Mouse (Mus musculus) liver, embryonic 15.5 days (tissue): ENCODE measurements around the gene Ttc39b. TPM values are rescaled to one million over a fixed set of nuclear protein-coding genes. Genes with fewer than 3 reads are reported as not detected.

Source experiments
- ATAC-seq: fragments of 200-750 bp; cut with Nextera tagmentation; 2 replicates; pipeline ENCODE4 v1.8.0; 2017; ENCODE audit warnings: moderate number of reproducible peaks, mild to moderate bottlenecking, moderate library complexity; ENCODE audit not compliant: insufficient read depth
- H3K27ac ChIP-seq: fragments of 300-500 bp; sonication (generic); replicated peaks from 2 replicates; pipeline ENCODE4 v1.5.1; 2015; ENCODE audit warnings: mild to moderate bottlenecking, inconsistent platforms
- H3K27me3 ChIP-seq: fragments of 300-500 bp; sonication (generic); 2 replicates; pipeline ENCODE4 v1.6.1; 2015; ENCODE audit warnings: mild to moderate bottlenecking, inconsistent platforms
- H3K36me3 ChIP-seq: fragments of 300-500 bp; sonication (generic); replicated peaks from 2 replicates; pipeline ENCODE4 v1.6.1; 2015; ENCODE audit warnings: moderate library complexity, mild to moderate bottlenecking, inconsistent platforms
- H3K4me1 ChIP-seq: fragments of 300-500 bp; sonication (generic); replicated peaks from 2 replicates; pipeline ENCODE4 v1.6.1; 2015; ENCODE audit warnings: inconsistent platforms
- H3K4me2 ChIP-seq: fragments of 300-500 bp; sonication (generic); 2 replicates; pipeline ENCODE4 v1.6.1; 2015; ENCODE audit warnings: moderate library complexity, mild to moderate bottlenecking, inconsistent platforms
- H3K4me3 ChIP-seq: fragments of 300-500 bp; sonication (generic); replicated peaks from 2 replicates; pipeline ENCODE4 v1.5.1; 2015; ENCODE audit warnings: mild to moderate bottlenecking, inconsistent platforms
- H3K9ac ChIP-seq: fragments of 300-500 bp; sonication (generic); 2 replicates; pipeline ENCODE4 v1.6.1; 2015; ENCODE audit warnings: moderate library complexity, mild to moderate bottlenecking, inconsistent platforms
- H3K9me3 ChIP-seq: fragments of 300-500 bp; sonication (generic); replicated peaks from 2 replicates; pipeline ENCODE4 v1.6.1; 2016; ENCODE audit warnings: inconsistent platforms
- WGBS: fragments of 180-500 bp; shearing (Covaris S2); methylation state at CpG from one replicate; pipeline ENCODE4 v1.1.7; 2015; ENCODE audit warnings: mixed read lengths; ENCODE audit not compliant: insufficient replicate concordance; 5-methylcytosine and 5-hydroxymethylcytosine counted together
- polyA plus RNA-seq: library from polyadenylated mRNA; unstranded; fragments of >200 nt; fragmentation: Nextera tagmentation; extraction: Ambion mirVana; gene quantifications from 2 replicates; pipeline ENCODE4 v1.2.1, GENCODE M21; 2015

The Ttc39b gene
- polyA plus RNA-seq, 1 experiment from 2014 or later, result 1.8 TPM

GRCm38 (mm10) chr4:83339393-83339792 lies 15.3 kb upstream of the Ttc39b start:
- no peak for ATAC-seq
- H3K4me1 ChIP-seq, result no peaks in the 10 kb centered on the region
- peaks cover 16% of the 10 kb centered on the region; the same call in 1 of the 2 replicates for H3K27me3 ChIP-seq
- no peak overlapping the region for H3K27ac ChIP-seq
- no peak overlapping the region for H3K4me3 ChIP-seq
- no peak overlapping the region for H3K9ac ChIP-seq
- H3K36me3 ChIP-seq, result no peaks in the 10 kb centered on the region
- WGBS, result 55% methylated on average over 1 of the region's 1 CpGs
- H3K4me2 ChIP-seq, result no peak overlapping the region
- H3K9me3 ChIP-seq, result no peaks in the 10 kb centered on the region

- H3K9me3 ChIP-seq, result no peaks in the 10 kb centered on the region
- H3K4me2 ChIP-seq, result no peak overlapping the region
- H3K4me3 ChIP-seq, result no peak overlapping the region
- no peak for ATAC-seq
- H3K36me3 ChIP-seq, result no peaks in the 10 kb centered on the region
- 40% methylated on average over 3 of the region's 3 CpGs for WGBS
- no peaks in the 10 kb centered on the region for H3K4me1 ChIP-seq
- peaks cover 20% of the 10 kb centered on the region; the same call in 1 of the 2 replicates for H3K27me3 ChIP-seq
- H3K27ac ChIP-seq, result no peak overlapping the region
- no peak overlapping the region for H3K9ac ChIP-seq
Observed at GRCm38 (mm10) chr4:83337717-83338116, 13.7 kb upstream of the Ttc39b start.

- no peak for ATAC-seq
- no peak overlapping the region for H3K4me2 ChIP-seq
- no peaks in the 10 kb centered on the region for H3K4me1 ChIP-seq
- WGBS, result 54% methylated on average over 4 of the region's 4 CpGs
- no peaks in the 10 kb centered on the region for H3K9me3 ChIP-seq
- no peak overlapping the region for H3K9ac ChIP-seq
- H3K36me3 ChIP-seq, result no peaks in the 10 kb centered on the region
- peaks cover 38% of the 10 kb centered on the region for H3K27me3 ChIP-seq
- no peak overlapping the region for H3K27ac ChIP-seq
- H3K4me3 ChIP-seq, result no peak overlapping the region
Observed at GRCm38 (mm10) chr4:83330369-83330768, 6.3 kb upstream of the Ttc39b start.

- WGBS, result 27% methylated on average over 4 of the region's 4 CpGs
- Histone ChIP-seq H3K9ac (no peak overlapping the region), H3K4me2 (no peak overlapping the region), H3K4me3 (no peak overlapping the region), H3K4me1 (peaks cover under 1% of the 10 kb centered on the region; the same call in 1 of the 2 replicates), H3K27ac (no peak overlapping the region), H3K36me3 (no peaks in the 10 kb centered on the region), H3K9me3 (no peaks in the 10 kb centered on the region), H3K27me3 (peaks cover 44% of the 10 kb centered on the region)
- ATAC-seq, result no peak
Observed at GRCm38 (mm10) chr4:83329615-83330014, 5.6 kb upstream of the Ttc39b start.

- H3K27me3 ChIP-seq, result peaks cover 52% of the 10 kb centered on the region
- H3K36me3 ChIP-seq, result no peaks in the 10 kb centered on the region
- H3K27ac ChIP-seq, result no peak overlapping the region
- H3K4me2 ChIP-seq, result no peak overlapping the region
- H3K9me3 ChIP-seq, result no peaks in the 10 kb centered on the region
- H3K4me1 ChIP-seq, result peaks cover 13% of the 10 kb centered on the region
- no peak overlapping the region for H3K4me3 ChIP-seq
- H3K9ac ChIP-seq, result no peak overlapping the region
- no peak for ATAC-seq
- 30% methylated on average over 9 of the region's 9 CpGs for WGBS
Observed at GRCm38 (mm10) chr4:83328026-83328945, 4.2 kb upstream of the Ttc39b start.

- H3K4me1 ChIP-seq, result peaks cover 16% of the 10 kb centered on the region
- no peak for ATAC-seq
- H3K27me3 ChIP-seq, result peaks cover 59% of the 10 kb centered on the region
- H3K9ac ChIP-seq, result no peak overlapping the region
- H3K27ac ChIP-seq, result no peak overlapping the region
- H3K36me3 ChIP-seq, result no peaks in the 10 kb centered on the region
- no peak overlapping the region for H3K4me2 ChIP-seq
- WGBS, result 18% methylated on average over 4 of the region's 4 CpGs
- H3K4me3 ChIP-seq, result no peak overlapping the region
- no peaks in the 10 kb centered on the region for H3K9me3 ChIP-seq
Observed at GRCm38 (mm10) chr4:83327526-83327925, 3.5 kb upstream of the Ttc39b start.

- Histone ChIP-seq H3K4me2 (no peak overlapping the region), H3K27ac (no peak overlapping the region), H3K9ac (no peak overlapping the region), H3K4me1 (peaks cover 16% of the 10 kb centered on the region), H3K36me3 (no peaks in the 10 kb centered on the region), H3K27me3 (peaks cover 67% of the 10 kb centered on the region), H3K4me3 (no peak overlapping the region), H3K9me3 (no peaks in the 10 kb centered on the region)
- ATAC-seq, result no peak
- WGBS, result 51% methylated on average over 5 of the region's 5 CpGs
Observed at GRCm38 (mm10) chr4:83325366-83325765, 1.3 kb upstream of the Ttc39b start.

- peak overlapping the region; percentile 66 for H3K4me3 ChIP-seq
- no peak; the same call in 1 of the 2 replicates for ATAC-seq
- 3% methylated on average over 48 of the region's 48 CpGs for WGBS
- H3K9ac ChIP-seq, result peak overlapping the region; percentile 48
- no peaks in the 10 kb centered on the region for H3K9me3 ChIP-seq
- H3K4me1 ChIP-seq, result peaks cover 16% of the 10 kb centered on the region
- peaks cover 61% of the 10 kb centered on the region for H3K27me3 ChIP-seq
- H3K27ac ChIP-seq, result 0 out of 2 replicates have a peak overlapping the region, but pooled peaks have one; percentile 14
- H3K36me3 ChIP-seq, result no peaks in the 10 kb centered on the region
- H3K4me2 ChIP-seq, result peak overlapping the region; percentile 94
Observed at GRCm38 (mm10) chr4:83323201-83323903, 703 bp downstream of the Ttc39b start.

- Histone ChIP-seq H3K4me3 (no peak overlapping the region), H3K36me3 (no peaks in the 10 kb centered on the region), H3K27ac (no peak overlapping the region), H3K4me1 (peaks cover 33% of the 10 kb centered on the region), H3K4me2 (no peak overlapping the region), H3K9me3 (no peaks in the 10 kb centered on the region), H3K27me3 (peaks cover 34% of the 10 kb centered on the region), H3K9ac (no peak overlapping the region)
- WGBS, result 65% methylated on average over 4 of the region's 4 CpGs
- ATAC-seq, result no peak
Observed at GRCm38 (mm10) chr4:83319736-83320135, 4.3 kb downstream of the Ttc39b start.

GRCm38 (mm10) chr4:83318758-83319157 lies 5.3 kb downstream of the Ttc39b start:
- H3K4me1 ChIP-seq, result peaks cover 25% of the 10 kb centered on the region
- H3K4me3 ChIP-seq, result no peak overlapping the region
- H3K27ac ChIP-seq, result no peak overlapping the region
- no peaks in the 10 kb centered on the region for H3K9me3 ChIP-seq
- 20% methylated on average over 3 of the region's 3 CpGs for WGBS
- no peak overlapping the region for H3K9ac ChIP-seq
- peaks cover 25% of the 10 kb centered on the region for H3K27me3 ChIP-seq
- no peaks in the 10 kb centered on the region for H3K36me3 ChIP-seq
- ATAC-seq, result no peak
- H3K4me2 ChIP-seq, result no peak overlapping the region

GRCm38 (mm10) chr4:83317826-83318348 lies 6.2 kb downstream of the Ttc39b start:
- WGBS, result 60% methylated on average over 3 of the region's 3 CpGs
- Histone ChIP-seq H3K36me3 (no peaks in the 10 kb centered on the region), H3K4me3 (no peak overlapping the region), H3K4me1 (peaks cover 18% of the 10 kb centered on the region), H3K9ac (no peak overlapping the region), H3K27ac (no peak overlapping the region), H3K9me3 (no peaks in the 10 kb centered on the region), H3K27me3 (peaks cover 16% of the 10 kb centered on the region), H3K4me2 (no peak overlapping the region)
- no peak for ATAC-seq
